Mouse (Mus musculus) forebrain, embryonic 14.5 days (tissue): ENCODE measurements around the gene Abcc12. TPM values are rescaled to one million over a fixed set of nuclear protein-coding genes. Genes with fewer than 3 reads are reported as not detected.

ENCODE experiments used
- ATAC-seq: fragments of 200-750 bp; cut with Nextera tagmentation; 2 replicates; pipeline ENCODE4 v1.8.0; 2017; ENCODE audit warnings: mild to moderate bottlenecking, moderate library complexity
- DNase-seq: peaks from one replicate; pipeline ENCODE4 v3.0.0-alpha.2; 2015; ENCODE audit warnings: low spot score
- H3K27ac ChIP-seq: fragments of 300-500 bp; sonication (generic); 2 replicates; pipeline ENCODE4 v1.5.1; 2014; ENCODE audit warnings: low read depth, mild to moderate bottlenecking, control low read depth, low read length, moderate library complexity
- H3K27me3 ChIP-seq: fragments of 300-500 bp; sonication (generic); replicated peaks from 2 replicates; pipeline ENCODE4 v1.6.1; 2014; ENCODE audit warnings: low read length, control low read depth, mixed read lengths; ENCODE audit not compliant: control insufficient read depth, insufficient read depth
- H3K36me3 ChIP-seq: fragments of 300-500 bp; sonication (generic); 2 replicates; pipeline ENCODE4 v1.6.1; 2014; ENCODE audit warnings: low read length, control low read depth; ENCODE audit not compliant: control insufficient read depth, insufficient read depth
- H3K4me1 ChIP-seq: fragments of 300-500 bp; sonication (generic); 2 replicates; pipeline ENCODE4 v1.6.1; 2014; ENCODE audit warnings: antibody characterized with exemption, low read length, control low read depth; ENCODE audit not compliant: control insufficient read depth, insufficient read depth
- H3K4me2 ChIP-seq: fragments of 300-500 bp; sonication (generic); 2 replicates; pipeline ENCODE4 v1.6.1; 2014; ENCODE audit warnings: mild to moderate bottlenecking, control low read depth, low read length
- H3K4me3 ChIP-seq: fragments of 300-500 bp; sonication (generic); 2 replicates; pipeline ENCODE4 v1.5.1; 2014; ENCODE audit warnings: low read depth, low read length, control low read depth
- H3K9ac ChIP-seq: fragments of 300-500 bp; sonication (generic); 2 replicates; pipeline ENCODE4 v1.6.1; 2014; ENCODE audit warnings: mild to moderate bottlenecking, low read length, control low read depth, moderate library complexity
- H3K9me3 ChIP-seq: fragments of 300-500 bp; sonication (generic); replicated peaks from 2 replicates; pipeline ENCODE4 v1.6.1; 2016; ENCODE audit warnings: low read length, control low read depth, mixed read lengths; ENCODE audit not compliant: control insufficient read depth
- WGBS: fragments of 180-500 bp; shearing (Covaris S2); extraction: QIAGEN DNeasy Blood & Tissue Kit; methylation state at CpG from one replicate; pipeline ENCODE4 v1.1.7; 2014; 5-methylcytosine and 5-hydroxymethylcytosine counted together
- polyA plus RNA-seq: library from polyadenylated mRNA; unstranded; fragments of >200 nt; fragmentation: Nextera tagmentation; extraction: Ambion mirVana; gene quantifications from 2 replicates; pipeline ENCODE4 v1.2.1, GENCODE M21; 2014

Gene Abcc12
- polyA plus RNA-seq, 1 experiment from 2014 or later: 0.19 TPM

DNA sequence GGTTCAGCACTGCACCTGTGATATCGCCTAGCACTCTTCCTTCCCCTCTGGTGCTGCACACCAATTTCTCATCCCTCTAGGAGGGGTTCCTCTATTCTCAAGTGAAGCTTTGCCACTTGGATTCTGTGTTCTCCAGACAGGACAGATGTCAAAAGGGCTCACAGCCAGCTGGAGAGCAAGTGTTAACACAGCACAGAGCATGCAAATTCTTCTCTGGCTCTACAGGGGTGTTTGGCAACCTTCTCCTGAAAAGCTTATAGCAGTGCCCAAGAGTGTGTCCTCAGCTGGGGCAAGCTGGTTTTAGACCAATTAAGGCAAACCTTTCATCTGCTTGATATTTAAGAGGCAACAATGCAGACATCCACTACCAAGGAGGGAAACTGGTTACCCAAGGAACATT is 66.3 kb downstream of the Abcc12 start:
- Histone ChIP-seq H3K4me3 (no peak overlapping the region), H3K4me1 (no peaks in the 10 kb centered on the region), H3K27ac (no peak overlapping the region), H3K36me3 (no peaks in the 10 kb centered on the region), H3K9ac (no peak overlapping the region), H3K27me3 (no peaks in the 10 kb centered on the region), H3K9me3 (no peaks in the 10 kb centered on the region; the same call in 1 of the 2 replicates), H3K4me2 (no peak overlapping the region)
- DNase-seq: peak; percentile 27
- 94% methylated on average over 1 of the region's 1 CpGs for WGBS
- no peak for ATAC-seq

DNA sequence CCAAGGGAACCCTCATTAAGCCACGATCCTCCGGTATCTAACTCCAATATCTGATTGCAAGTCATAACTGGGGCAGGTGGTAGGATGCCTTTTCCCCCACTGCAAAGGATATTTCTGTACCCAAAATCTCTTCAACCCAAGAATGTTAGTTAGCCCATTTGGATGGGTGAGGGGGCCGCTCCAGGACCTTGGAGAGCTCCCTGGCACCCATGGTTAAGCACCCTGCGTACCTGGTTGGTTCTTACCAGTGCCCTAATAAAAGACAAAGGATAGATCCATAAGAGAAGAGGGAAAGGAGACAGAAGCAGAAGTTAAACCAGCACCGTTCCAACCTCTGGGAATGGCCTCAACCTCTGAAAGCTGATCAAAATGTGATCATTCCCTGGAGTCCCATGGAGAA is 67.6 kb downstream of the Abcc12 start:
- ATAC-seq (no peak), DNase-seq (no peak)
- 68% methylated on average over 5 of the region's 5 CpGs for WGBS
- Histone ChIP-seq H3K4me3 (no peak overlapping the region), H3K4me2 (no peak overlapping the region), H3K9ac (no peak overlapping the region), H3K4me1 (no peaks in the 10 kb centered on the region), H3K9me3 (no peaks in the 10 kb centered on the region; the same call in 1 of the 2 replicates), H3K36me3 (no peaks in the 10 kb centered on the region), H3K27ac (no peak overlapping the region), H3K27me3 (no peaks in the 10 kb centered on the region)

DNA sequence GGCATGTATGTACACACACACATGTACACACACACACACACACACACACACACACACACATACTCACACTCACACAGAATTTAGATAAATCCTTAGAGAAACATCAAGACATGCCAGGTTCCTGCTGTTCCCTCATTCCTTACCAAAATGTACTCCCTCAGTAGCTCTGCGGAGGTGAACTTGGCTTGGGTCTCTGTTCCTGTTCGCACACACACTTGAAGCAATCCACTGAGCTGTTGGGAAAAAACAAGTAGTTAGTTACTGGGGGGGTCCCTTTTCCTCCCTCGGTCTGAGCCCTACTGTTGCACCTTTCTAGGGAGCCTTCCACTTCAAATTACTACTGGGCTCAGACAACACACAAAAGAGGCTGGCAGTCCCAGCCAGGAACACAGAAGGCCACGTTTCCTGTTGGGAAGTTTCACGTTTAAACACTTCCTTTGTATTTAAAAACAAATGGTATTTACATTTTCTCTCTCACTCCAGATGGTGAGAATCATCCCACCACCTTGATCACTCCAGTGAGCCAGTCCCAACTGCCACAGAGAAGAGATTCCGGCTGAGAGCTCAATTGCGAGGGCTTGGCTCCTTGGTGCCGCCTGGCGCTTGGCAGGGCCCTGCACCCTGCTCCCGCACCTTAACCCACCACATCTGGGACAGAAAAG is 68.2 kb downstream of the Abcc12 start:
- H3K4me3 ChIP-seq: no peak overlapping the region
- no peaks in the 10 kb centered on the region for H3K27me3 ChIP-seq
- no peak overlapping the region for H3K4me2 ChIP-seq
- ATAC-seq: no peak
- H3K9ac ChIP-seq: no peak overlapping the region
- no peak for DNase-seq
- 66% methylated on average over 10 of the region's 10 CpGs for WGBS
- H3K36me3 ChIP-seq: no peaks in the 10 kb centered on the region
- no peaks in the 10 kb centered on the region for H3K4me1 ChIP-seq
- no peaks in the 10 kb centered on the region; the same call in 1 of the 2 replicates for H3K9me3 ChIP-seq
- H3K27ac ChIP-seq: no peak overlapping the region

DNA sequence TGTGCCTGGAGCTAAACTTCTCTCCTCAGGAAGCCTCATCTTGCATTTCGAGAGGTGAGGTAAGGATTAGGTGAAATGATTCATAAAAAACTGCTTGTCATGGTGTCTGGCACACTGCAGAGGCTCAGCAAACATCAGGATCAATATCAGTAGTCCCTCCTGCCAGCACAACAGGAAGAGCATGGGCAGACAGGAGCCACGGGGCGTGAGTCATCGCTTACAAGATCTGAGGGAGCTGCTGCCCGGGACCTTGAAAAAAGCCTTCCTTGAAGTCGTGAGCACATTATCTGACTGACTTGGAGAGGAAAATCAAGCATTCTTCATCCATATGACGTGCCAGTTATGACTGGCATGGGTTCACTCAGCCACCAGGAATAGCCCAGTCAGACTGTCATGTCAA is 79.1 kb downstream of the Abcc12 start:
- H3K4me2 ChIP-seq: no peak overlapping the region
- no peak overlapping the region for H3K4me3 ChIP-seq
- DNase-seq (no peak), ATAC-seq (no peak)
- H3K9me3 ChIP-seq: peaks cover 8% of the 10 kb centered on the region; the same call in 1 of the 2 replicates
- H3K36me3 ChIP-seq: no peaks in the 10 kb centered on the region
- H3K4me1 ChIP-seq: no peaks in the 10 kb centered on the region
- no peak overlapping the region for H3K27ac ChIP-seq
- no peak overlapping the region for H3K9ac ChIP-seq
- no peaks in the 10 kb centered on the region for H3K27me3 ChIP-seq
- WGBS: 83% methylated on average over 7 of the region's 7 CpGs

DNA sequence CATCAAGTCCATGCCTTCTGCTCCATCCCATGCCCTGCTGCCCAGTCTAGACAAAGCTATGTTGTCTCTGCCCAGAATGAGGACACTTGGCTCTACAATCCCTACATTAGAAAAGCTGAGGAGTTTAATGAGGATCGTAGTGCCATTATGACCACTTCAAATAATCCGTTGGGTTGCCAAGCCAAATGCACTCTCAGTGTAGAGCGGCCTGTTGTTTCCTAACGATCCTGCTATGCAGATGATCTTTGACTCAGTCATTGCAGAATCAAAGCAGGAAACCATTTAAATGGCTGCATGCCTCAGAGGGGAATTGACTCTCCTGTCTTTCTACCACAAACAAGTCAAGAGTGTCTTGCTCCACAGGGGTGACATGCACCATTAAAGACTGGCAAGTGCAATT is 85.4 kb downstream of the Abcc12 start:
- Histone ChIP-seq H3K4me1 (no peaks in the 10 kb centered on the region), H3K27me3 (no peaks in the 10 kb centered on the region), H3K9me3 (no peaks in the 10 kb centered on the region), H3K4me3 (no peak overlapping the region), H3K27ac (no peak overlapping the region), H3K9ac (no peak overlapping the region), H3K4me2 (no peak overlapping the region), H3K36me3 (no peaks in the 10 kb centered on the region)
- ATAC-seq (no peak), DNase-seq (no peak)
- 66% methylated on average over 4 of the region's 4 CpGs for WGBS

DNA sequence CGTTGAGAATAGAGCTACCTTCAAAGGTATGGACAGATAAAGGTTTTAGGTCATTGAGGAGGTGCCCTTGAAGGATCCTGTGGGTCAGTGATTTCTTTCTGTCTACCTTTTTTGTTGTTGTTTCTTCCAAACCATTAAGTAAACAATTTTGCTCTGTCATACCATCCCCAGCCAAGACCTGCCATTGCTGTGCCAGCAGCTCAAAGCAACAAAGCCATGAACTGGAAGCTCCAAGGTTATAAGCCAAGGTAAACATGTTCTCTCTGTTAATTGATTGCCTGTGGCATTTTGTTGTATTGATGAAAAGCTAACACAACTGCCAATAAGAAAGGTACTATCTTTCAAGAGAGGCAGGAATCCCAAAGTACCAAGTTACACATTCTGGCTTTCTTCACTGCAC is 86.6 kb downstream of the Abcc12 start:
- Histone ChIP-seq H3K9me3 (no peaks in the 10 kb centered on the region), H3K4me3 (no peak overlapping the region), H3K27ac (no peak overlapping the region), H3K9ac (no peak overlapping the region), H3K27me3 (no peaks in the 10 kb centered on the region), H3K4me2 (no peak overlapping the region), H3K4me1 (no peaks in the 10 kb centered on the region), H3K36me3 (no peaks in the 10 kb centered on the region)
- no peak for ATAC-seq
- no peak for DNase-seq
- WGBS: 62% methylated on average over 1 of the region's 1 CpGs

DNA sequence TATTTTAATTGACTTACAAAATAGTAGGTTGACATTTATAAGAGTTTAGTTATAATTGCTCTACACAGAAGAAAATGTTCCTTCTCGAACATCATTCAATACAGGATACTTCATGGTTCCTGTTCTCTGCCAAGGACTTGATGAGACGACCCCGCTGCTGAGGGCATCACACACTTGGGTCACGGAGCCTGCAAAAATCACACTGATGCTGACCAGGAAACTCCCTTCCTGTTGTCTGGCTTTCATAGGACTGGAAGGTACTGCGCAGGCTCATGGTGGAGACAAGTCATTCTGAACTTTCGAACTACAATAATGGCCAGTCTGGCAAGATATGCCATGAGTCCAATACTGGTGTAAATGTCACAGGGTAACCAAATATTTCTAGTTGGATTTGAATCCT is 95.1 kb downstream of the Abcc12 start:
- ATAC-seq: no peak
- H3K4me1 ChIP-seq: no peaks in the 10 kb centered on the region
- H3K27ac ChIP-seq: no peak overlapping the region
- no peak overlapping the region for H3K9ac ChIP-seq
- H3K9me3 ChIP-seq: no peaks in the 10 kb centered on the region
- no peak overlapping the region for H3K4me3 ChIP-seq
- no peaks in the 10 kb centered on the region for H3K27me3 ChIP-seq
- H3K4me2 ChIP-seq: no peak overlapping the region
- no peaks in the 10 kb centered on the region for H3K36me3 ChIP-seq
- no peak for DNase-seq
- WGBS: 95% methylated on average over 6 of the region's 6 CpGs

DNA sequence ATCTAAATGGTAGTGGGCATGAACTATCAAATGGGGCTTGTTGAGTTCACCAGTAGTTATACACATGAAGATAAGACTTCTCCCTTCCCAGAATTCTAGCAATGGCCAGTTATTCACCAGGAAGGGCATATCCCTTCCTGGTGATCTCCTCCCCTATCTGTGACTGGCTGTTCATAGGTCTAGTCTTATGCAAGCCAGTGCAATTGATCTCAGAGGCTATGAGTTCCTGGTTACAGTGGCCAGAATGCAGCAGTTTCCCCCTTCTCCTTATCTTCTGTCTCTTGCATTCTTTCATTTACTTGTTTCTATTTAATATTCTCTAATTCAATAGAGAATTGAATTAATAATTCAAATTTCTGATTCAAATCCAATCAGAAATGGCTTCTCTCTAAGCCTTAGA is 96.2 kb downstream of the Abcc12 start:
- no peaks in the 10 kb centered on the region for H3K27me3 ChIP-seq
- H3K9me3 ChIP-seq: no peaks in the 10 kb centered on the region
- no peaks in the 10 kb centered on the region for H3K4me1 ChIP-seq
- H3K9ac ChIP-seq: no peak overlapping the region
- DNase-seq: no peak
- no peaks in the 10 kb centered on the region for H3K36me3 ChIP-seq
- H3K4me2 ChIP-seq: no peak overlapping the region
- no peak for ATAC-seq
- H3K27ac ChIP-seq: no peak overlapping the region
- no peak overlapping the region for H3K4me3 ChIP-seq

DNA sequence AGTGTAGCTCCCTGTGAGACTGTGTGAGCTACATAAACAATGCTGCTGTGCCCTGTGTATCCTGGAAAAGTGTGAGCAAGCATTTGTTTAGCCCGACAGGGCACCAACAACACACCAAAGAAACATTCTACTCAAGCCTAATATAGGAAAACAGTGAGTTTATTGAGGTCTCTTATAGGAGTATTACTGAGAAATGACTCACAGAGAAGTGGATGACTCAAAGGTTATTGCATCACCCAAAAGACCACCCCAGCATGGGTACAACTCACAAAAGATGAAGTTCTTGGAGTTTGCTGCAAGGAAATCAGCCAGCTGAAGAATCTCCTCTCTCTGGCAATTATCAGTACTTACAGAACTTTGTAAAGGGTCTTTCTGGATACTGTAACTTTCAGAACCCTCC is 98.4 kb downstream of the Abcc12 start:
- Histone ChIP-seq H3K27ac (no peak overlapping the region), H3K4me3 (no peak overlapping the region), H3K9ac (no peak overlapping the region), H3K9me3 (no peaks in the 10 kb centered on the region), H3K36me3 (no peaks in the 10 kb centered on the region), H3K27me3 (no peaks in the 10 kb centered on the region), H3K4me2 (no peak overlapping the region), H3K4me1 (no peaks in the 10 kb centered on the region)
- DNase-seq (no peak), ATAC-seq (no peak)
- WGBS: 70% methylated on average over 1 of the region's 1 CpGs
